Mouse (Mus musculus): Measurements from ENCODE around the gene Prdm16.

Gene Prdm16

DNA sequence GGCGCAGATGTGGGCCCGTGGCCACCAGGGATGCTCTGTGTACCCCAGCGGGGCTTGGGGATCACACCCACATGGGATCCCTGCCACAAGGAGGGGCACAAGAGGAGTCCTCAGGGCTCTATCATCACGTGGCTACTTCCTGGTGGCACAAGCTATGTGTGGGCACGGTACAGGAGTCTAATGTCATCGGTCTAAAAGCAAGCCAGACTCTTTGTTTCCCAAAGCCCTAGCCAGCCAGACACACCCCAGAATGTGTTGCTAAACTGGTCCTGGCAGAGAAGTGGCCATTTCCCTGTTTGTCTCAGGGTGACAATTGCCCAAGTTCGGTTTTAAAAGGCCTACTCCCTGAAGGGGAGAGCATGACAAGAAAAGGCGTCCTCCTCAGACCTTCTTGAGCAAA is 303.4 kb downstream of the Prdm16 start:
- no peak for DNase-seq (ENCODE audit: low spot score)

DNA sequence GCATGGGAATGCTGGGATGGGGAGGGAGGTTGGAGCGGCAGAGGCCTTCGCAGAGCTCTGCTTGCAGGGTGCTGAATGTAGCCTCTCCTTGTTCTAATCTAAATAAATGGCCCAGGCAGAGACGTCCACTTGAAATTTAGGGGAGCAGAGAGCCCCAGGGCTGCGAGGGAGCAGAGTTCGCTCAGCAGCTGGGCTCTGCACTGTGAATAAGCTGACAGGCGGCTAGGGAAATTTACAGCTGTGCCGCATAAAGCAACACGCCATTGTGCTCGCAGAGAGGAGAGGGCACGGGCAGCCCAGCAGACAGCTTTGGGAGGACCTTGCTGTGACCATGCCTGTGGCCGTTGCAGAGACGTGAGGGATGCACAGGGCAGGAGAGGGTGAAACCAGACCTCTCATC is 305.4 kb downstream of the Prdm16 start:
- no peak for DNase-seq (ENCODE audit: low spot score)

DNA sequence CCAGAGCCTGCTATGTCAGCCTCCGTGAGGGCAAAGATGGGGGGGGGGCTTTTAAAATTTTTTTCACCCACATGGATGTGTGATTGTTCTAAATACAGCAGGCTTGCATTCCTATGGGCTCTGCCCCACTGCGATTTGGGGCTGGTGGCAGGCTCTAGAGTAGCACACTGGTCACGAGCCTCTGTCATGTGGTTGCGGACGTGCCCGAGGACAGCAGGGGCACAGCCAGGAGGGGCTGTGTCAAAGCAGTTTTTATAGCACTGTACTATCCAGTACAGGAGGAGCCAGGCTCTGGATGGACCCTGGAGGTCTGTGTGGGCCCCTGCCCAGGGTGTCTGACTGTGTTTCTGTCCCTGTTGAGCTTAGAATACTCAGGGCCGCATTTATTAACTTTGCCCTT is 306.7 kb downstream of the Prdm16 start:
- no peak for DNase-seq (ENCODE audit: low spot score)

DNA sequence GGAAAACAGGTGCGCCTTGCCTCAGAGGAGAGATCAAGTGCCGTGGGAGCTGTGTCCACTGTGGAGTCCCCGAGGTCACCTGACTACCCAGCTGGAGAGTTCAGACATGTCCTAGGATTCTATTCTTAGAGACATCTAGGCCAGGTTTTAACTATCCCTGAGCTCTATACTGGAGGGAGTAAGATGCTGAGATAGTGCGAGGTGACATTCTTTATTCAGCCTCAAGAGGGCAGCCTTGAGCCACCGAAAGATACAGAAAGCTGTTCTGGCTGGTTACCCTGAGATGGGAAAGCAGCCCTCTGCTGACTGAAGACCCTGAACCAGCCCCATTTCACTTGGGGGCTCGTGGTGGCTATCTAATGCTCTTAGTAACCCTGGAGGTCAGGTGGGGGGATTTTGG is 307.8 kb downstream of the Prdm16 start:
- peak; percentile 62 for DNase-seq (ENCODE audit: low spot score)

DNA sequence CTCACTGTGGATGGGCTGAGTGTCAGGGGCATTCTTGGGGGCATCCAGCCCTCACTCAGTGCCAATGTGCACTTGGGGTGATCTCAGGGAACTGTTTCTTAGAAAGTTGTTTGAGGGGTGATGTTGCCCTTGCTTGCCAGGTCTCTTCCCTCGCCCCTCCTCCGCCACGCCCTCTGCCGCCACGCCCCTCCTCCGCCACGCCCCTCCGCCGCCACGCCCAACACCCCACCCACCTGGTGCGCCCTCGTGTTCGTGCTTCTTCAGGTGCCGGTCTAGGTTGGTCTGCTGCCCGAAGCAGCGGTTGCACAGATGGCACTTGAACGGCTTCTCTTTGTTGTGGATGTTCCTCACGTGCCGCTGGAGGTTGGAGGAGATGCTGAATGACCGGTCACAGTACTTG is 308.2 kb downstream of the Prdm16 start:
- DNase-seq (ENCODE audit: low spot score) = peak; percentile 18

DNA sequence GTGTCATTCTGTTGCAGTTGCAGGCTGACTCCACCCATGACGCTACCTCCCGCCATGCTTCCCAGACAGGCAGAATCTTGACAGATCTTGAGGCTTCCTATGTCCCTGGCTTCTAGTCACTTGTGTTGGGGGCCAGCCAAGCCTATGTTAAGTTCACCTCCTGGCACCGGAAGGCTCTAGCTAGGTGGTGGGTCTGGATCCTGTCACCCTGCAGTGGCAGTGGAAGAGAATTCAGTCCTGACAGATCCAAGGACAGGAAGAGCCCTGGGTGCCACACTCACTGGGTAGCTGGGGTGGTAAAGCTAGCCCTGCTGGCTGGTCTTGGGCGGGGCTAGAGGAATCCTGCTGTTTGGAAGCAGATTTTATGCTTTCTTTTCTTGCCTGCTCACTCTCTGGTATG is 311.3 kb downstream of the Prdm16 start:
- no peak for DNase-seq (ENCODE audit: low spot score)

DNA sequence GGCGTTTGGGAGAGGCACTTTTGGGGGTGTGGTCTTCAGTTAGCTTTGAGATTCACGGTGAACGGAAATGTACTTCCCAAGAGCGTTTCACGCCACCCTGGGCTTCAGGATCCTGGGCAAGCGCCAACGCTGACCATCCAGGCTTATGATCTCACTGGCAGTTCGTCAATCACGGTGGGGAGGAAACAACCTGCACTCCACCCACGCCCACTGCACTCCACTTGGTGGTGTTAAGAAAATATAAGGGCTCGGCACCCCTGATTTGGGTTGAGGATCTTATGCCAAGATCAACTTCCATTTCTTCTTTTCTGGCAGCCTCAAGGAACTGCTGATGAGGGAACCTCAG is 323.1 kb downstream of the Prdm16 start:
- DNase-seq (ENCODE audit: low spot score) = no peak

DNA sequence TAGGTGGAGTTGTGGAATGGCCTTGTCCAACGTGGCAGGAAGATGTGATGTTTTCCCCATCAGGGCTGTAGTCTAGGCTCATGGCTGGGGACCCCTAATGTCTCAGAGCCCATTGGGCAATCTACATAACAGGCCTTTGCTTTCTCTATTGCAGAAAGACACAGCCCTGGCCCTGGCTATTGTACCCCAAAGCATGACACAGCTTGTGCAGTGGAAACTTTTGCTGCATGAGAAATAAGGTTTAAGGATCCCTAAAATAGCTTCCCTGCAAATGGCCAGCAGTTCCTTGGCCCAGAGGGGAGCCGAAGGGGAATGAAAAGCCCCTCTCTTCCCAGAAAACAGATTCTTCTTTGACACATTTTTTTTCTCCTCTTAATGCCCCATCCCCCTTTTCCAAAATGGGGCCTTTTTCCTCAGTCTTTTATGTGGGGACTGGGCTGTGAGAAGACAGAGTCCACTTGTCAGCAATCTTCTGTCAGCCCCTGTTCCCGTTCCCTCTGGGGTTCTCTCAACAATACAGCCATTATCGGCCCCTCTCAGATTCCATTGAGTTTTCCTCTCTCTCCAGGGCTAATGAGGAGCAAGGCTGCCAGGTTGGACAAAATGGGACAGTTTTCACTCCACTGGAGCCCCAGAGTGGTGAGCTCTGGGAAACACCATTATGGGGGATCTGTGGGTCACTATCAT is 323.6 kb downstream of the Prdm16 start:
- DNase-seq (ENCODE audit: low spot score) = no peak

DNA sequence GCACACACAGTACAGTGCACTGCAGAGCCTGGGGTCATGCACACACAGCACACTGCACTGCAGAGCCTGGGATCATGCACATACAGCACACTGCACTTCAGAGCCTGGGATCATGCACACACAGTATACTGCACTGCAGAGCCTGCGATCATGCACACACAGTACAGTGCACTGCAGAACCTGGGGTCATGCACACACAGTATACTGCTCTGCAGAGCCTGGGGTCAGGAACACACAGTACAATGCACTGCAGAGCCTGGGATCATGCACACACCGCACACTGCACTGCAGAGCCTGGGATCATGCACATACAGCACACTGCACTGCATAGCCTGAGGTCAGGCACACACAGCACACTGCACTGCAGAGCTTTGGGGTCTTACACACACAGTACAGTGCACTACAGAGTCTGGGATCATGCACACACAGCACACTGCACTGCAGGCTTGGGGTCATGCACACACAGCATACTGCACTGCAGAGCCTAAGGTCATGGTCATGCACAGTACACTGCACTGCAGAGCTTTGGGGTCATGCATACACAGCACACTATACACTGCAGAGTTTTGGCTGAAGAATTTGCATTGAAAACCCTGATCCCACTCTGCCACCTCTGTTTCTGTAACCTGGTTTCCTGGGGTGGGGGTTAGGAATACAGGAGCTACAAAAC is 324.4 kb downstream of the Prdm16 start:
- DNase-seq (ENCODE audit: low spot score) = no peak

DNA sequence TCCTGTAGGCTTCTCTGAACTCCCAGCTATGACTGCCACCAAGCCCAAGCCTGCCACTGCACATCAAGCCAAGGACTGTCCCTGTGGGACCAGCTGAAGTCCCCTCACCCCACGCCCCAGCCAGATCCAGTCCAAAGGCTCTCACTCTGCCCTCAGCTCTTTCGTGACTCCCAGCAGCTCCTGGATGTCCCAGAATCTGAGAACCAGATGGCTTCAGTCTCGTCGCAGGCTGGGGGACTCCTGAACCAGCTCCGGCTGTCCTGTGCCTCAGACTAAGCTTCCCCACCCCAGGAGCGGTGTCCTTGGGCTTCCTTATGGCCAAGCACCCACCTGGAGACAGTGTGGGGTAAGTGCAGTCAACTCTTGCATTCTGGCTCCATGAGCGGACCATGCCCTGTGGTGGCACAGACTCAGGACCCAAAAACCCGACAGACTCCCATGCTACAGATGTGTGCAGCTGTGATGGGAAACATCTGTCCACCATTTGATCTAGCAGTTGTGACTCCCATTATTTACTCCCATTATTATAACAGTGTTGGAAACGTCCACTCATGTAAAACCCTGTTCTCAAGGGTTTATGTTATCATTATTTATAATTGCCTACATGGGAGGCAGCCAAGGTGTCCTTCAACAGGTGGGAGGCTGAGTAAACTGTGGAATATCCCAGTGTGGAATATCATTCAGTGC is 326.0 kb downstream of the Prdm16 start:
- no peak for DNase-seq (ENCODE audit: low spot score)

DNA sequence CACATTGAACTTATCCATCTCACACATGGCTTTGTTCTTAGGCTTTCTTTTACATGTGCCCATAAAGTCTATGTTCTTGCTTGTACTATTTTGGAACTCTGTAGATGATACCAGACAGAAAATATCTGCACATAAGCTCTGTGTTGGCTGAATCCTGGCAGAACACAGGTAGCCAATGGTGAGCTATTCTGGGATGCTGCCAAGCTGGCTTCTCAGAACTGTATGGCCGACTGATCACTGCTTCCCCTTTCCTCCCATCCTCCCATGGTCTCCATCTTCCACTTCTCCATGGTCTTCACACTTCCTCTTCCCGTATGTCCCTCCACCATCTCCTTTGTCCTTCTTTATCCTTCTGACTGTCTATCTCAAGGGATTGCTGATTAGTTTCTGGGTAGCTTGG is 327.5 kb downstream of the Prdm16 start:
- DNase-seq (ENCODE audit: low spot score) = no peak

DNA sequence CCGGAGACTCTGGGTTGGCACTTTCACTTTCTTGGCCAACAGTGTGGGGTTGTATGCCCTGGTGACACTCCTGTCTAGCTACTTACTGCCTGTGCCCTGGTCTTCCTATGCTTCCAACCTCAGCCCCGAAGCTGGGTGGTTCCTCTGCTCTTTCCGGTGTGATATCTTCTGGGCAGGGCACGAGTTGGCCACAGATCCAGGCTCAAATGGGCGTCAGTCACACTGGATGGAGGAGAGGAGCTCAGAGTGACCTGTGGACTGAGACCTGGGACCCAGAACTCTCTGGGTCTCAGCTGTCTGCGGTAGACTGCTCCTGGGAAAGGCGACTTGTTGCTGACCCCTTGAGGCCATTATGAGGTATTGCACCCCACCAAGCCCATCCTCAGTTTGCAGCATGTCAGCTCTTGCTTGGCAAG is 335.2 kb downstream of the Prdm16 start, which contains the start of gene Arhgef16:
TSS of gene Arhgef16 (minus strand) at position 211 of the 416 bp plus-strand sequence.
- peak; percentile 49 for DNase-seq (ENCODE audit: low spot score)

DNA sequence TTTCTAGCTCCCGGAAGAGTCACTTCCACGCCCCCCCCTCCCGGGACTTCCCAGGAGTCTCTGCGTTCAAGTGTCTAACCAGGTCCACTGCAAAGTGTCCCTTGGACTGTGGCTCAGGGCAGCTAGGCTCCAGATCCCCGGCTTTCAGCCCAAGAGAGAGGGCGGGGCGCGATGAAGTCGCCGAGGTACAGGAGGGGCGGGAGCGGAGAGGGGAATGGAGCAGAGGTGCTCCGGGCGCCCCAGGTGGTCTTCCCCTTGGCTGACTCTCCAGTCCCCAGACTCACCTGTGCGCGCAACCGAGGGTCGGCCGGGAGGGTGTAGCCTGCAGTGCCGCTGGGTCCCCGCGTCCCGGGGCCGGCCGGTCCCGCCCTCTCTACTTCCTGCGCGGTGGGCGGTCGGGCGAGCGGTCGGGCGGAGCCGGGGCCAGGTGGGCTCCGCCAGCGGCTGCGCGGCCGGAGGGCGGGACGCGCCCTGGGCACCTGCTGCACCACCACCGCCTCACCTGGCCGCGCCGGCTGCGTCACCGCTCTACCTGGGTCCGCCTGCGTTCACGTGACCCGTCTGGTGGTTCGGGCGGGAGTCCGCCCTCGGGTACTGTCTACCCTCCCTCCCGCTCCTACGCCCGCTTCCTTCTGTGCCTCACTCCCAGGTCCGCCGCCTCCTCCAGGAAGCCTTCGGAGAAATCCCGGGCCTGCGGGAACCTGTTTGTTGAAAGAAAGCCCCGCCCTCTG is 337.0 kb downstream of the Prdm16 start:
- peak; percentile 84 for DNase-seq (ENCODE audit: low spot score)

DNA sequence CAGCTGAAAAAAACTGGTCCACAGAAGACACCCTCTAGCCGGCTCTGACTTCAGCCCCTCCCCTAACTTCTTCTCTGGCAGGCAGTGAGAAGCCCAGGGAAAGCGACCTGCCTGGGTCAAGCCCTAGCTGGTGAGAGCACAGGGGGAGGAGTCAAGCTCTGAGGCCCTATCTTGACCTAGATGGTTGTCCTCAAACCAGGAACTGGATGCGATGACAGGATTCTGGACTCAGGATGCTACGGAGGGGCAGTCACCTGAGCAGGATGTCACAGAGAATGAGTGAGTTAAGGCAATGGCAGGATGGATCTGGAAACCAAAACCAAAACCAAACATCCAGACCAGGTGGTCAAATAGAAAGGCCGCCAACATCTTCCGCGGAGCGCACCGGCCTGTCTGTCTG is 338.9 kb downstream of the Prdm16 start:
- DNase-seq (ENCODE audit: low spot score) = peak; percentile 87

DNA sequence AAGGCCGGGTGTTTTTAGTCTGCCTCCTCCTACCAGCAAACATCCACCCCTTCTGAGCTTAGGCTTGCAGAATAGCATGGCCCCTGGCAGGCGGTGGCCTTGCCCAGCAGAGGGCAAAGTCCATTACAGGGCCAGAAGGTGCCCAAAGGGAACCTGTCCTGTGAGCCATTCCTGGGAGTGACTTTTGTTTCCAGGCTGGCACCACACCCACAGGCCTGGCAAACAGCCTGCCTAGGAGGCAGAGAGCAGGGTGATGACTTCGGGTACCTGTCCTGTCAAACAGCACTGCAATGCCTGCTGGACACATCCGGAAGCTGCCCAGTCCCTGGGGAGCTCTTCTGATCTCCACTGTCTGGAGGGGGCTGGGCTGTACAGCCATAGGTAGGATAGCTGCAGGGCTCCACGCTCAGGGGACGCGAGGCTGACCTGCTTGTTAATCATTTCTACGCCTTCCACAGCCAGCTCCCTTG is 342.4 kb downstream of the Prdm16 start:
- DNase-seq (ENCODE audit: low spot score) = peak; percentile 77

DNA sequence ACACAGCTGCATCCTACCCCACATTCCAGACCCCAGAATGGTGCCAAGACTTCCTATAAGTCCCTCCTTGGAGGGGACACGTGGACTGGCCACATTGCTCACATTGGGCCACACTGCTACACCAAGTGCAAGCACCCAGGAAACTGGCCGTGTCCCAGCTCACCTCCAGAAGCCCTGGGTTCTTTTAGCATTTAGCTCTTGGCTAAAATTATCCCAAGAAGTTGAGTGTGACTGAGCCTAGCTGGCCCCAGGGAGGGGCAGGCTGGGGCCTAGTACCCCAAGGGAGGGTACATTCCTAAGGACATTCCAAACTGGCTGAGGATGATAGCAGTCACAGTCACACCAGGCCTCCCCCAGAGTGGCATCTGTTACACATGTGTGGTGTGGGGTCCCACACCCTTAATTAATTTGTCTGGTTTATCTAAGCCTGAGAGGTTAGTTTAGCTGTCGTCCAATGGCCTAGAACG is 342.9 kb downstream of the Prdm16 start:
- DNase-seq (ENCODE audit: low spot score) = no peak

DNA sequence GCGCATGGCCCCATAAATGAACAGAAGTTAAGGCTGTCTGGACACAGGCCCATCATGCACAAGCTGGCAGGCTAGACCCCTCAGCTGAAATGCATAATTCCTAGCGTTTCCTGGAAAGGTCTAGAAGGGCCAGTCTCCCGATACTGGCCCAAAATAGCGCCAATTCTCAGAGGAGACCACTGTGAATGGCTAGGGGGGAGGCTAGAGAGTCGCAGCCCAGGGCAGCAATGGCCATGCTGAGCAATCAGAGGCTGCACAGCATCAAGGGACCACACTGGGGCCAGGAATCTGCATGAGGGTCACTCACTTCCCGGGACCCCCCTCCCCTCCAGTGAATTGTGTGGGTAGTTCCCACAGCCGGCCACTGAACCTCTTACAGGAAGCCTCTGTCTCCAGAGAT is 353.0 kb downstream of the Prdm16 start:
- DNase-seq (ENCODE audit: low spot score) = no peak

DNA sequence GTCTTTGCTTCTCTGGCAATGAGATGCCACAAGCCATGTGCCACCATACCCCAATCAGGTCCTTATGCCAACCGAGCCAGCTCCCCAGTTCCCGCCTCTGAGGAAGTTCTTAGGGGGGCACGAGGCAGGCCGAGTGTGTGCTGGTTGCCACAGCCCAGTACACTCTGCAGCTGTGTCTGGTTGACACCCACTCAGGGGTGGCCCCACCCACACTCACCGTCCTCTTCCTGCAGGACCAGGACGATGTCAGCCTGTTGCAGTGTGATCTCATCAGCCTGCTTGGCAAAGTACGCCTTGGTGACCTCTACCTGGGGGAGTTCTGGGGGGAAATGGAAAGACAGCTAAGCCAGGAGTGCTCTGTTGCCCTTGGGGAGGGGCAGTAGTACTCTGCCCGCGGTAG is 357.2 kb downstream of the Prdm16 start:
- DNase-seq (ENCODE audit: low spot score) = no peak

DNA sequence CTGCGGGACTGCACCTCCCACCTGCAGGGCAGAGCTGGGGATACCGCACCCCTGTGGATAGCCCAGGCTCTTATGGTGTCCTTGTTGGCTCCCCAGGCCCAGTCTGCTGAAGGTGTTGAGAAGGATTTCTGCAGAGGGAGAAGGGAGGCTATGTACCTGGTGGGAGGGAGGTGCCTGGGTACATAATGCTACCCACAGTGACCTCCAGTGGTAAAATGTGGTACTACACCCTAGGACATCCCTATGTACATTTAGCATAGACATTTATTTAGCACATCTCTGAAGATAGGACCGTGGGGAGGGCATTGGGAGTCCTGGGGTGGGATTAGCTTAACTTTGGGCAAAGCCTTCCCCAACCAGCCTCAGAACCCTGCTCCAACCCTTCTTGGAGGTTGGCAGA is 363.7 kb downstream of the Prdm16 start:
- DNase-seq (ENCODE audit: low spot score) = peak; percentile 26

DNA sequence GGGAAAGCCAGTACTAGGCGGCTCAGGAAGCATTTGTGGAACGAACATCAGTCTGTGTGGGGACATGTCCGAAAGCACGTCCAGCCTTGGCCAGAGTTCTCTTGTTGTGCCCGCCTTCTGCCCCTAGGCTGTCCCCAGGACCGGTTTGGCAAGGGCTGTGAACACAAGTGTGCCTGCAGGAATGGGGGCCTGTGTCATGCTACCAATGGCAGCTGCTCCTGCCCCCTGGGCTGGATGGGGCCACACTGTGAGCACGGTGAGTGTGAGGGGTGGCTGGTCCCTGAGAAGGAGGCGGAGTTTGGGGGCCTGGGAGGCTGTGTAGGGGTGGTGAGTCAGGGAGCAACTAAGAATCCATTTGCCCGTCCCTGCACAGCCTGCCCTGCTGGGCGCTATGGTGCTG is 367.2 kb downstream of the Prdm16 start:
- DNase-seq (ENCODE audit: low spot score) = no peak

DNA sequence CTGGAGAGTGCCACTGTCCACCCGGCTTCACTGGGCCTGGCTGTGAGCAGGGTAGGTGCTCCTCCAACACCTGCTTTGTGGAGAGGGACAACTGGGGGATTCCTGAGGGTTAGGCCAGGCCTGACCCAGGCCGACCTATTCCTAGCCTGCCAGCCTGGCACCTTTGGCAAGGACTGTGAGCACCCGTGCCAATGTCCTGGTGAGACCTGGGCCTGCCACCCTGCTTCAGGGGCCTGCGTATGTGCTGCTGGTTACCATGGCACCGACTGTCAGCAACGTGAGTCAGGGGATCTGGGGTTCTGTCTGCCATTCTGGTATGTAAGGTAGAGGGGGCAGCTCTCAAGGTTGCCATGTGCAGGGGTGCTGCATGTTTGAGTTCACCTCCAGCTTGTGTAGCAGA is 369.2 kb downstream of the Prdm16 start:
- DNase-seq (ENCODE audit: low spot score) = no peak
